Mouse (Mus musculus) layer of hippocampus, postnatal 36 days (tissue): ENCODE measurements around the gene Lamtor2. TPM values are rescaled to one million over a fixed set of nuclear protein-coding genes. Genes with fewer than 3 reads are reported as not detected.

Experiments
- DNase-seq, 2 experiments: peaks; one replicate each; pipeline ENCODE4 v3.0.0; 2022
- total RNA-seq, 2 experiments: library from RNA; stranded (reverse); gene quantifications; 2 replicates each; pipeline ENCODE4 v1.2.3; 2021

Gene Lamtor2
- total RNA-seq, 2 experiments from 2014 or later = 91.0 to 111 TPM

DNA sequence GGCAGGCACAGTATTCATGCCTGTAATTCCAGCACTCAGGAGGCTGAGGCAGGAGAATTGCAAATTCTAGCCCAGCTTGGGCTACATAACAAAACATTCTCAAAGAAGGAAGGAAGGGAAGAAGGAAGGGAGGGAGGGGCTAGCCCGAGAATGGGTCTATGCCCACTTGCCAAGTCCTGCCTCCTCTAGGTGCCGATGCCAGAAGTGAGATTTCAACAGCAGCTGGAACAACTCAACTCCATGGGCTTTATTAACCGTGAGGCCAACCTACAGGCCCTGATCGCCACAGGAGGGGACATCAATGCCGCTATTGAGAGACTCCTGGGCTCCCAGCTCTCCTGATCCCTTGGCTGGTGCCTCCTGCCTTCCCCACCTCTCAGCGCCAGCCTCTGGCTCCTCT lies 15.0 kb upstream of the Lamtor2 start:
- no peak for DNase-seq

DNA sequence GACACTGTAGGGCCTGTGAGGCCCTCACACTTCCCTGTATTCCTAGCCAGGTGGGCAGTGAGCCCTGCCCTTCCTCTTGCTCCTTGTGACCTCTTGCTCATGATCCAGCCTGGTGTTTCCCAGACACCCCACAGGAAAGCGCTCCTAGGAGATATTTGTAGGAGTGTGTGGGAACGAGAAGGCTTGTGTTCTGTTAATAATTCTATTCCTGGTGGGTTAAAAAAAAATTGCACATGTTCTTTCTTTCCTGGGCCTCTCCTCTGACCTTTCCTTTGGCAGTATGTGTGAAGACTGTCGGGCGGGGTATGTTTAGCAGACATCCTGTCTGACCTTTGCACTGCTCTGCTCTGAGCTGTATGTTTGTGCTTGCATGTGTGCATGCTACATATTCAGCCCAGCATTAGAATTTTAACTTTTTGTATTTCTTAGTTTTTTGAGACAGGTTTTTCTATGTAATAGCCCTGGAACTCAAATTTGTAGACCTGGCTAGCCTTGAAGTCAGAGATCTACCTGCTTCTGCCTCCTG lies 13.7 kb upstream of the Lamtor2 start:
- DNase-seq = no peak

DNA sequence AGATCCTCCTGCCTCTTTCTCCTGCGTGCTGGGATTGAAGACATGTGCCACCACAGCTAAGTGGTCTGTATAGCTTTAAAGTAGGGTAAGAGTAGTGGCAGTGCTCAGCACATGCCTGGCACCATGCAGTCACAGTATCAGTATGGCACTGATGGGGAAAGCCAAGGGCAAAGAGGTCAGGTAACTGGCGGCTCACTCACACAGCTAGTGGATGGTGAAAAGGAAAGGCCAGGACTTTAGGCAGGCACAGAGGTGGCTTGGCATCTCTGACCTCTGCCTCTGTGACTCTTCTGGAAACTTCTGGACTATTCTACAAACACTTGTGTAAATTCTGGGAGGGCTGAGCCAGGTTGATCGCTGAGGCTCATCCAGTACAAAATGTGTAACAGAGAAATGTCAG lies 13.2 kb upstream of the Lamtor2 start:
- no peak for DNase-seq

DNA sequence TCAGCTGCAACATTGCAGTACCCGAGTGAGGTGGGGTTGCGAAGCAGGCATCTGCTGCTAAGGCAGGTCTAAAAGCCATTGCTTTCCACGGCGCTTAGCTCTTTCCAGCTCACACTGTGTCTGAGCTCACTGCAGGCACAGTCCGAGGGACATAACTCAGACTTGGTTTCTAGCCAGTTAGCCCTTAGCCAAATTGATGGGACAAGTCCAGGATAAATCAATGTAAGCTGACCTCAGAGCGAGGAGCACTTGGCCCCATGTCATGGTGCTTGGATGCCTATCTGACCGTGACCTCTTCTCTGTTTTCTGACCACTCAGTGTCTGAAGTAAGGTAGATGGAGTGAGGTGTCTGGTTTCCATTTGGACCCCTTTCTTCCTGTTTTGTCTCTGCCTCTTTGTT lies 11.1 kb upstream of the Lamtor2 start:
- no peak for DNase-seq

DNA sequence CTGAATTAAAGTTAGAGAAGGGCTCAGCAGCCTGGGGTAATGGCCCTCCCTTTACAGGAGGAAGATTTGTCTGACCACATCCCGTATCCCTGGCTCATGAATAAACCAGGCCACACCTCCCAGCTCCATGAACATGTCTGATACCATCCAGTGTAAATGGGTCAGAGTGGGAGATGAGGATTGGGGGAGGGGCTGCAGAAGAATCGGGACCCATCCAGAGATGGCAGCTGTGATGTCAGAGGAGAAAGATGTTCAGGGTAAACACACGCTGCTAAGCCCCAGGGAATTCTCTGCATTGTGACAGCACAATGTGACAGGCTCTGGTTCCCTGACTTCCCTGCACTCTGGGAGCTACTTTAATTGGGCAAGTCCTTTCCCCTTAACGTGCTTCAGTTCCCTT lies 10.6 kb upstream of the Lamtor2 start:
- no peak for DNase-seq

DNA sequence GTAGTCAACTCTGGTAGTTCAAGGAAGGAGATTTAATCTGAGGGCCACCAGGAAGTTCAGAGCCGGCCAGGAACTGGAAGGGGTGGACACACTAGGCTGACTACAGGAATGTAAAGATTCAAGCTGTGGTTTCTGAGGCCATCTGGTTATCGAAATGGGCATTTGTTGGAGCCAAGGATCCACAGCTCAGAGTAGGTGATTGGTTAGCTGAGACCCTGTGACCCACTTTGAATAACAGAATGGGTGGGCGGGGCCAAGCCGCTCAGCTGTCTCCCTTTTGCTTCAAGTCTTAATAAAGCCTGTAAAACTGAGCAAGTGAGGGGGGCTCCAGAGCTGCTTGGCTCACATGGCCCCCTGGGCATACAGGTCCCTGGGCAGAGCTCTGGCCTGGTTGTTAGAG lies 9.1 kb upstream of the Lamtor2 start:
- DNase-seq = no peak

DNA sequence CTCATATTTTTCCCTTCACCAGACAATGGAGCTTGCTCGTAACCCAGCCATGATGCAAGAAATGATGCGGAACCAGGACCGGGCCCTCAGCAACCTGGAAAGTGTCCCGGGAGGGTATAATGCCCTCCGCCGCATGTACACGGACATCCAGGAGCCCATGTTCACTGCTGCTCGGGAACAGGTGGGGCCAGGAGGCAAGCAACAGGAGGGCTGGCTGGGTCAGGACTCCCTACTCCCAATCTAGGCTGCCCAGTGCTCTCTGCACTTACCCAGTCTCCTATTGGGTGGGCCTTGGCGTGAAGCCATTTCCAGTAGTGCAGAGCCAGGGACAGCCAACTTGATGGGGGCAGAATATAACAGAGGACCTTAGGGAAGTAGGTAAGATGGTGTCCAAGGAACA lies 6.7 kb upstream of the Lamtor2 start:
- no peak for DNase-seq

DNA sequence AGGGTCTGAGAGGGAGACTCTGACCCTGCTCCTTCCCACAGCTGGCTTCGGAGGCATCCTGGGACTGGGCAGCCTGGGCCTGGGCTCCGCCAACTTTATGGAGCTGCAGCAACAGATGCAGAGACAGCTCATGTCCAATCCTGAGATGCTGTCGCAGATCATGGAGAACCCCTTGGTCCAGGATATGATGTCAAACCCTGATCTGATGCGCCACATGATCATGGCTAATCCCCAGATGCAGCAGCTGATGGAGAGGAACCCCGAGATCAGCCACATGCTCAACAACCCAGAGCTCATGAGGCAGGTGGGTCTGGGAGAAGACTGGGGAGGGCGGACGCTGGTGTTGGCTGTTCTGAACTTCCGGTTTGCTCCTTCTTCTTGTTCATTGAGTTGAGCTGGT lies 3.7 kb upstream of the Lamtor2 start:
- no peak for DNase-seq

DNA sequence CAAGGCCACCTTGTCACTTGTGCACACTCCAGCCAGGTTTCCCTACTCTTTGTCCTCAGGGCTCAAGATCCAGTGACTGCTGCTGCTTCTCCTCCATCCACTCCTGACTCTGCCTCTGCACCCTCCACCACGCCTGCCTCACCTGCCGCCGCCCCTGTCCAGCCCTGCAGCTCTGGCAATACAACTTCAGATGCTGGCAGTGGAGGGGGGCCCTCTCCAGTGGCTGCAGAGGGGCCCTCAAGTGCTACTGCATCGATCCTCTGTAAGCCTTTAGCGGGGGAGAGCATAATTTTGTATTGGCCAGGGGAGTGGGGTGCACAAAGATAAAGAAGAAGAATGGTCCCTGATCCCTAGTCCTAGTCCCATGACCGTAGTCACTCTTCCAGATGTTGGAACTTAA lies 2.9 kb upstream of the Lamtor2 start:
- no peak for DNase-seq

DNA sequence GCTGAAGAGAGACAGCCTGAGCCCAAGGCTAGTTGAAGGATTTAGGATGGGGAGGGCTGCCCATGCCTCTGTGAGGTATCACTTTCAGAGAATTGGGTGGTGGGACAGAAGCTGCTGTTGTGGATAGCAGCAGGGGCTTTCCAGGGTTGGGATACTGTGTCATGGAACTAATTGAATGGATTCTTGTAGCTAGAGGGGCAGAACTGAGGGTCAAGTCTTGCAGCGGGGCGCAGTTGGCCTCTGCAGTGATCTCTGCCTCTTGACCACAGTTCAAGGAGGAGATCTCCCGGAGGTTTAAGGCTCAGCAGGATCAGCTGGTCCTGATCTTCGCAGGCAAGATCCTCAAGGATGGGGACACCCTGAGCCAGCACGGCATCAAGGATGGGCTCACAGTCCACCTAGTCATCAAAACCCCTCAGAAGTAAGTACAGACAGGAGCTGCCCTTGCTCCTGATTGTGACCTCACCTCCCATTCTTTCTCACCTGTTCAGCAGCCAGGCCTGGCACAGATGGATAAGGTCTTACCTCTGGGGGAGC lies 2.3 kb upstream of the Lamtor2 start:
- no peak for DNase-seq

DNA sequence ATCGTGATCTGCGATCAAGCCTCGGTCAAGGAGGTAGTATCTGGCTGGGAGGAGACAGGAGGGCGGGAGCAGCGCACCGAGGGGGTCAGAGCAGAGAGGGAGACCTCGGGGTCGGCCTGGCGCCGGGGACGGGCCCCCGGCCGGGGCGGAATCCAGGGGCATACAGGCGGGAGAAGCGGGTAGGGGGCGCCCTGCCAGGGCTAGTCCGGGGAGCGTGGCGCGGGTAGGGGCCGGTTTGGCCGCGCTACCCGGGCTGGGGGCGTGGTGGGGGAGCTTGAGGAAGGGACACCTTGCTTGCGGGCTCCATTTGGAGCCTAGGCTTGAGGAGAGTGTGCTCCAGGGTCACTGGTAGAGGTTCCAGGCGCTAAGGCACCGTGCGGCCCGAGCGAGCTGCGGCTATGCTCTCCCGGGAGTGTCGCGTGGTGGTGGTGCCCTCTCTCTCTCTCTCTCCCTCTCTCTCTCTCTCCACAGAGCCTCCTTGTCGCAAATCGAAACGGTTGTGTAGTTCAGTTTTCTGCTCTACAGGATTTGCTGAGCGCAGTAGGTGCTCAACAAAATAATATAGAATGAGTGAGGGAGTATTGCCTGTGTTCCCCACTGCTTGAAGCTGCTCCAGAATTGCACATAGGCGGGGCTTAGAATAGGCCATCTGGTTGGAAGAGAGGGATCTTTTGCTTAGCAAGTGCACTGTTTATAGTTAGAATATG lies 1.2 kb upstream of the Lamtor2 start:
- peak; percentile 23 to 53 for DNase-seq

DNA sequence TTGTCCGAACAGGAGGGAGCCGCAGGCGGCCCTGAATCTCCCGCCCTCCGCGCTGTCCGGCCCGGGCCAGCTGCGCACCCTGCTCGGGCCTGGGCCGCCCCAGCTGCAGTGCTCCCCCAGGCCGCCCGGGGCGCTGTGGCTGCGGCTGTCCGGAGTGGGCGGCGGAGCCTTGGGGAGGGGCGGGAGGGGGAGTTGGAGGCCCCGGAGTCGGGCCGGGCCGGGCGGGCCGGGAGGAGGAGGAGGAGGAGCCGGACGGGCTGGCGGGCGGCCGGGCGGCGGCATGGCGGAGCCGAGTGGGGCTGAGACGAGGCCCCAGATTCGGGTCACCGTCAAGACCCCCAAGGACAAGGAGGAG lies 628 bp upstream of the Lamtor2 start, which contains the start of gene Ubqln4:
Ubqln4 (plus strand) TSS at position 234 of the 355 bp plus-strand sequence.
- peak; percentile 89 to 90 for DNase-seq

DNA sequence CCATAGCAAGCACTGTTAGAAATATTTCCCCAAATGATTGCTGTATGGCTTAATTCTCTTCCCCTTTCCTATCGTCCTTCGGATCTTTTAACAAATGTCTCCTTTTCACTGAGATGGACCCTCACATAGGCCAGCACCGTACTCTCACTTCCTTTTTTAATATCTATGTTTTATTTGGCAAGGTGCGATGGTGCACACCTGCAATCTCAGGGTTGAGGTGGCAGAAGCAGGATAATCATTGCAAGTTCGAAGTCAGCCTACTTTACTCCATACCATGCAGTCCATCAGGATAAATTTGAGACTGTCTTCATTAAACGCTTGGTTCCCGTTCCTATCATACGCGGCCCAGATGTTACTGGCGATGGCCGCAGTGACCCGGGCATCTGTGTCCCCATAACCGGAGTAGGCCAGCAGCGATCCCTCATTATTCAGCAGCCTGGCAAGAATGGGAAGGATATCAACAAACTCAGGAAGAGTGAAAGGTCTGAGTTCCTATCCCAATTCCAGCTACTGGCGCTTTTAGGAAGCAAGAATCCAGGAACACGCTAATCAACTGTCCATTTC lies 710 bp downstream of the Lamtor2 start:
- DNase-seq = no peak

DNA sequence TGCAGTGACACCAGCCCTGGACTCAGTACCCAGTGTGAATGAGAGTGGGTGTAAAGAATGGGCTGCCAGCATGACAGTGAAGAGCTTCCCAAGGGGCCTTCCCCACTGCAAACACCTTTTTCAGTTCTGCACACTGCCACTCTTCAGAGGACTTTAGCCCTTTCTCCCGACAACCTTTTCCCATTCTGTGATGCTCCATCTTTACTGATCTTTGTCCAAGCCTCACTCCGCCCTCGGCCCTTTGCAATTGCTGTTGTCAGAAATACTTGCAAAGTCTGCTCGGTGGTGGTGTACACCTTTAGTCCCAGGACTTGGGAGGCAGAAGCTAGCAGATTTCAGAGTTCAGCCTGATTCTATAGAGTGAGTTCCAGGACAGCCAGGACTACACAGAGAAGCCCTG lies 1.3 kb downstream of the Lamtor2 start:
- DNase-seq = no peak

DNA sequence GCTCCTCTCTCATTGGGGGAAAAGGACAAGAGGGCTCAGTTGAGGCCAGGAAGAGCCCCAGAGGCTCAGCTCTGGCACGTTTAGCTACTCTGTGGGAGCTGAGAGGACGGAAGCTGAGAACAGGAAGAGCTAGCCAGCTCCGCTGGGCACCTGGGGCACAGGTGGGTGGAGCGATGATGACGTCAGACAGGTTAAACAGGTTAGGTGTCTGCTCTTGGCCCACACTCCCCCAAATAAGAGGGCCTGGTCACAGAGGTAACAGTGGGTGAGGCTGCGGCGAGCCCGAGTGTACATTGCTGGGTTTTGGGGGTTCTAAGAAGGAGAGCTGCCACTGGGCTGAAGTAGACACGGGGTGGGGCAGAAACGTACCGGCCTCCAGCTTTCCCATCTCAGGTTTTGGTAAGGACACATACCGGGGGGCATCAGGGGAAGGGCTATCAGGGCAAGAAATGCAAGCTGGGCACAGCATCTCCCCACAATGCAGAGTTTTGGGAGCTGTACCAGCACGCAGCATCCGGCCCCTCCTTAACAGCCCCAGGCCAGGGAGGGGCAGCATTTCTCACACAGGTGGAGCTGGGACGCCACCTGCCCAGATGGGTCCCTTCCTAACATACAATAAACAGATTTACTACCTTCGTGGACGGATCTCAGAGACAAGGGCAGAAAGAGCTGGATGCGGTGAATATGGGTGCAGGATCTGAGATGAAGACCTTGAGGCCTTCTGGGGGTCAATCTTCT lies 4.5 kb downstream of the Lamtor2 start, which contains the start of gene Rab25:
Rab25 (minus strand) TSS at position 121 of the 738 bp plus-strand sequence.
- no peak for DNase-seq

DNA sequence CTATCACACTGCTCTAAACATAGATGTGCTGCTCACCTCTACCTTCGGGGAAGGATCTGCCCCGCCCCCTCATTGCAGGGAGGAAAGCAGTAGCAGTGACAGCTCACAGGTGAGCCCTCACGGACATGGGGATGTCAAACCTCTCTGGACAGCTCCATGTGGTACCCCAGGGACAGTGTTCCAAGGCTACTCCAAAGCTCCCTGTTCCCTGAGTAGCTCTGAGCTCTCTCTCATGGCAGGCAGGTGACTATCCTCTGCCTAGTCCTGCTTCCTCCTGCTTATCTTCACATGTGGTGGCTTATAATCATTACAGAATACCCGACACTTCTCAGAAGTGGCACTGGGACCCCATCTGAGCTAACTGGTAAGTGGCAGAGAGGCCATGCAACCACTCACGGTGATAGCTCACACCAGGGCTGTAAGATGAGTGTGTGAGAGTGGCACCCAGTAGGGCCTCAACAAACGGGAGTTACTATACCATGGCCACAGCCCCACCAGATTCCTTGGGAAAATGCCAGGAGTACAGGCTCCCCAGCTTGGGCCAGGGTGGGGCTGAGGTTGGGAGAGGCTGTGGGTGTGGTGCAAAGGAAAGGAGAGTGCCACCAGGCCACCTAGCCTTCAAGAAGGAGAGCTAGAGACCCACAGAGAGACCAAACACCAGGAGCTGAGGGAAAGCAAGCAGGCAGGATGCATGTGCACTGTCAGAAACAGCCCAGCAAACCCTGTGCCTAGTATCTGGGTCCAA lies 6.0 kb downstream of the Lamtor2 start:
- no peak for DNase-seq

DNA sequence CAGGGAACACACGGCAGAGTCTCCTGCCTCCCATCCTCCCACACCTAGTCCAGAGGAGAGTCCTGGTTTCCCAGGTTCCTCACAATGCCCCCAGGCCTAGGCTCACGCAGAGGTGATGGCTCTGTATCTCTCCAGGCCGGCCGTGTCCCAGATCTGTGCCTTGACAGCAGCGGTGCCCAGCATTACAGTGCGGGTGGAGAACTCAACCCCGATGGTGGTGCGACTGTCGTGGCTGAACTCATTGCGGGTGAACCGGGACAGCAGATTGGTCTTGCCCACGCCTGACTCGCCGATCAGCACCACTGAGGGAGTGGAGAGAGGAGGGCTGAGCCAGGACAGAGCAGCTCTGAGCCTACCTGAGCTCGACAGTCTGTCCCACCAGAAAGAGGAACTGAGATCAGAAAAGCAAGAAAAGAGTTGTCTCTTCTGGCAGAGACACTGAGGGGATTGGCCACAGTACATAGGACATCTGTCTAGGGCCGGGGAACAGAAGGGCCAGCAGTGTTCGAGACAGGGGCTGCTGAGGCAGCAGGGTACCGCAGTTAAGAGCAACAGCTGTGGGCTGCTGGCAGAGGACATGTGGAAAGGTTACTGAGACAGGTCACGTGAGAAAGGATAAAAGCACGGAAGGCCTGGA lies 7.8 kb downstream of the Lamtor2 start:
- DNase-seq = no peak

DNA sequence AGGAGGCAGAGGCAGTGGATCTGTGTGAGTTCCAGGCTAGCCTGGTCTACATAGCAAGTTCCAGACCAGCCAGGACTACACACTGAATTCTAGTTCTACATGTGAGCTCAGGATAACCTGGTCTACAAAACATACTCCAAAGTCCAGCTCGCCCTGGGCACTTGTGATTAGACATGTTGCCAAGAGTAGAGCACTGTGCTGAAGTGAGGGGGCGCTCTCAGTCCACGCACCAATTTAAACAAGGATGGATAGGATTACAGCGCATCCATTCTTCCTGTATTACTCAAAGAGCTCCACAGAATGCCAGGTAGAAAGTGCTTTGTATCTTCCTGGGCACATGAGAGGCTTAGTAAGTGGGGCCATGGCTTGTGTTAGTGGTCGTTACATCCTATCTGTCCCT lies 8.4 kb downstream of the Lamtor2 start:
- no peak for DNase-seq

DNA sequence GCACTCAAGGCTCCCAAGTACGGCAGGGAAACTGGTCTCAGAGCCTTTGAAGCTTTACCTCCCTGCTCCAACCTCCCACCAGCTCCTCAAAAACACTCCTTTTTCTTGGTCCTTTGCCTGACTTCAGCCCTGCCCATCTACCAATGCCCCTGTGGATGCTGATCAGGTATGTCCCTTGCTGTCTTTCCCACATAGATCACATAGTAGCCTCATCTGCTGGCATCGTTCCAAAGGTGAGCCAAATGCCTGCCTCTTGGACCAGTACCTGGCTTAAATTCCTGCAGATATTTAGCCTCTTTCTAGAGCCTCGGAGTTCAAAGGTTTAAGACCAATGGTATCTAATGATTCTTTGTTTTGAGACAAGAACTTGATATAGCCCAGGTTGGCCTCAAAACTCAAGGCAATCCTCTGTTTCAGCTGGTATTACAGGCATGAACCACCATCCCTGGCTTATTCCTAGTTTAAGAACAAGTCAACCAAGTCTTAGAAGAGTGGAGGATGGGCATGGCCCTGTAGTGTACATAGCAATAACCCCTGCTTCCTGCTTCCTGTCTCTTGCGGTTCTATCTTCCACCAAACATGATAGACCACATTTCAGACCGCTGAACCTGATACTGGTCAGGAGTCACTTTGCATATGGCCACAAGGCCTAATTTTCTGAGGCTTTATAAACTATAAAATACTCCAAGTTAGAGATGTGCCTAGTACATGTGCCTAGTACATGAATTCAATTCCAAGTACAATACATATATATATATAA lies 9.0 kb downstream of the Lamtor2 start:
- no peak for DNase-seq

DNA sequence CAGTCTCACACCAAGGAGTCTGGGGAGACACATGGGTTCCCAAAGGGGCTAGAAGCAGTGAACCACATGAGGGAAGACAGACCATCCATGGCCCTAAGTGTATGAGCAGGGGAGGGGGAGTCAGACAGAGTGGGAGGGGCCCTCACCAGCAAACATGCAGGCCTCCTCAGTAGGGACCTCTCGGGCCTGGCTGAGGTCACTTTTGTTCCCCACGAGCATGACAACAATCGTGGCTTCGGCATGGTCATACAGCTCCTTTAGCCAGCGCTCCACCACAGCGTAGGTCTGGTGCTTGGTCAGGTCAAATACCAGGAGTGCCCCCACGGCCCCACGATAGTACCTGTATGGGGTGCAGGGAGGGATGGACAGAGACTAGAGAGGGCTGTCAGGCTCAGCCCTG lies 9.7 kb downstream of the Lamtor2 start:
- no peak for DNase-seq

DNA sequence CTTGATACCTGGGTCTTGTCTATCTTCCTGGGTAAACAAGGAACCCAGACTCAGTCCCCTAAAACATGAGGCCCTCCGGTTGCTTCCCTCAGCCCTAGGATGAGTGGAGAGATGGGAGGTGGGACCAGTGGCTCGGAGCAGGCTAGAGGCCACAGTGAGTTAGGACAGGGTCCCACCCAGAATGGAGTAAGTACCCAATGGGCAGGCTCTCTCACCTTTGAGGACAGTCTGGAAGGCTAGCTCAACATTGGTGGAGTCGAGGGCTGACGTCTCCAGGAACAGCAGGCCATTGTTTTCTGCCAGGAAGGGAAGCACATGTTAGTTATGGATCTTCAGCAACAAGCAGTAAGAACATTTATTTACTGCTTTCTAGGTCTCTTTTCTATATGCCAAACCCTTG lies 10.4 kb downstream of the Lamtor2 start:
- no peak for DNase-seq
